Mouse (Mus musculus) embryonic fibroblast, embryonic 13.5 days (primary cell): ENCODE data around the gene Aven.

Source experiments
- CTCF ChIP-seq: IDR thresholded peaks from 2 replicates; pipeline ENCODE4 v1.5.1; 2011; ENCODE audit warnings: mild to moderate bottlenecking, control low read depth, low read length, moderate library complexity, borderline replicate concordance; ENCODE audit not compliant: insufficient read depth
- POLR2A ChIP-seq: IDR thresholded peaks from 2 replicates; pipeline ENCODE4 v1.6.1; 2011; ENCODE audit warnings: low read depth, mild to moderate bottlenecking, control low read depth, low read length, moderate library complexity

GRCm38 (mm10) chr2:112482533-112483333 lies 10.0 kb upstream of the Aven start:
- no peak for TF ChIP-seq CTCF
- TF ChIP-seq POLR2A, result no peak
